Comparison of ENCODE assay signal across 27 mouse cellular contexts in genomic region chr12:45044581-45044980, GRCm38 (mm10). TPM values are rescaled to one million over a fixed set of nuclear protein-coding genes. Genes with fewer than 3 reads are reported as not detected.
DNase-seq lines count a peak whose midpoint lies in the region; ATAC-seq and TF ChIP-seq lines count a peak whose summit lies in the region.
"Had no signal": no experiment of that assay in that cellular context is flagged by ENCODE, and none has a peak within 500 bp of the region (broad histone marks: within the 10 kb centered on the region; RNA-seq: fewer than 3 reads in every experiment).

No protein-coding gene starts in this region.

- H3K4me1 ChIP-seq in kidney, postnatal 0 days (replicated peaks; ENCODE audit: insufficient read depth, low read length), result 0 out of 2 replicates have a peak, but pooled peaks cover 3% of the 10 kb centered on the region
- 0 out of 2 replicates have a peak, but pooled peaks cover 3% of the 10 kb centered on the region for H3K4me1 ChIP-seq in lung, embryonic 14.5 days (ENCODE audit: insufficient read depth)
- H3K4me1 ChIP-seq: embryonic facial prominence, embryonic 13.5 days; embryonic facial prominence, embryonic 15.5 days had no signal

- H3K4me3 ChIP-seq in gastrocnemius, adult 2 months, result no peak overlapping the region
- H3K4me3 ChIP-seq in kidney, postnatal 0 days (replicated peaks; ENCODE audit: low read depth, low read length), result no peak overlapping the region
- no peak overlapping the region for H3K4me3 ChIP-seq in lung, embryonic 14.5 days (ENCODE audit: low read depth, low read length)
- H3K4me3 ChIP-seq: embryonic facial prominence, embryonic 13.5 days; embryonic facial prominence, embryonic 15.5 days; erythroblast, embryonic 14.5 days; forebrain, embryonic 10.5 days; forebrain, embryonic 12.5 days had no signal

- TF ChIP-seq CTCF in gastrocnemius, adult 2 months (IDR thresholded peaks at IDR 0.05), result no peak
- no peak for TF ChIP-seq CTCF in kidney, postnatal 0 days (IDR thresholded peaks at IDR 0.05; ENCODE audit: low read depth)
- no peak for TF ChIP-seq CTCF in lung, embryonic 14.5 days (IDR thresholded peaks at IDR 0.05; ENCODE audit: low read depth)

- no peak overlapping the region for H3K4me2 ChIP-seq in kidney, postnatal 0 days (ENCODE audit: low read length)
- no peak overlapping the region for H3K4me2 ChIP-seq in lung, embryonic 14.5 days
- H3K4me2 ChIP-seq: embryonic facial prominence, embryonic 13.5 days; embryonic facial prominence, embryonic 15.5 days; forebrain, embryonic 12.5 days had no signal

- no peaks in the 10 kb centered on the region for H3K9me3 ChIP-seq in kidney, postnatal 0 days (replicated peaks; ENCODE audit: low read length)
- no peaks in the 10 kb centered on the region for H3K9me3 ChIP-seq in lung, embryonic 14.5 days (ENCODE audit: low read depth, low read length)
- H3K9me3 ChIP-seq: embryonic facial prominence, embryonic 13.5 days; embryonic facial prominence, embryonic 15.5 days; forebrain, embryonic 10.5 days; forebrain, embryonic 12.5 days had no signal

- H3K9ac ChIP-seq in kidney, postnatal 0 days (ENCODE audit: low read depth, low read length), result no peak overlapping the region
- H3K9ac ChIP-seq in lung, embryonic 14.5 days, result no peak overlapping the region
- H3K9ac ChIP-seq: embryonic facial prominence, embryonic 13.5 days; embryonic facial prominence, embryonic 15.5 days; forebrain, embryonic 12.5 days had no signal

- H3K27me3 ChIP-seq in kidney, postnatal 0 days (ENCODE audit: insufficient read depth, low read length), result no peaks in the 10 kb centered on the region
- H3K27me3 ChIP-seq in lung, embryonic 14.5 days (ENCODE audit: insufficient read depth, low read length), result no peaks in the 10 kb centered on the region
- H3K27me3 ChIP-seq: CH12.LX; embryonic facial prominence, embryonic 13.5 days; embryonic facial prominence, embryonic 15.5 days; forebrain, embryonic 12.5 days had no signal

- intact Hi-C loops in gastrocnemius, adult 2 months (cut with DNase I), result no loop called here

- DNase-seq in gastrocnemius, adult 2 months, result no peak
- DNase-seq in gastrocnemius, postnatal 25 days, result no peak
- peak; percentile 62 for DNase-seq in kidney, postnatal 0 days (ENCODE audit: low spot score)
- no peak for DNase-seq in kidney, postnatal 10 days
- peak; percentile 70 for DNase-seq in lung, embryonic 14.5 days
- no peak for DNase-seq in lung, postnatal 36 days
- DNase-seq in Muller cell, postnatal 12 days (ENCODE audit: inconsistent ontology term), result peak; percentile 64
- DNase-seq: adrenal gland, adult 2 months; adrenal gland, postnatal 10 days; adrenal gland, postnatal 25 days; B cell, adult 2 months; cerebellum, adult 11 months; cerebellum, adult 18-20 months; cerebellum, adult 8-10 months; cerebellum, adult 9-11 months; cerebellum, postnatal 14 days; cerebellum, postnatal 36 days; embryo, embryonic 11 days had no signal

- no peak for ATAC-seq in kidney, postnatal 0 days (replicated peaks; ENCODE audit: low FRiP score, low read depth)
- peak; percentile 18; the same call in 1 of the 2 replicates for ATAC-seq in lung, embryonic 14.5 days (ENCODE audit: insufficient read depth)
- ATAC-seq: CD4-positive, CD25-positive, alpha-beta regulatory T cell, adult 4 months; forebrain, embryonic 14.5 days had no signal

- no peaks in the 10 kb centered on the region for H3K36me3 ChIP-seq in kidney, postnatal 0 days (ENCODE audit: insufficient read depth, low read length)
- H3K36me3 ChIP-seq in lung, embryonic 14.5 days (ENCODE audit: insufficient read depth), result no peaks in the 10 kb centered on the region
- H3K36me3 ChIP-seq: embryonic facial prominence, embryonic 13.5 days; embryonic facial prominence, embryonic 15.5 days; forebrain, embryonic 10.5 days; forebrain, embryonic 12.5 days; G1E had no signal

- 45% methylated on average over 1 of the region's 1 CpGs for WGBS in kidney, postnatal 0 days
- 20% methylated on average over 1 of the region's 1 CpGs for WGBS in lung, embryonic 14.5 days

- peak overlapping the region; percentile 35 for H3K27ac ChIP-seq in gastrocnemius, adult 2 months
- H3K27ac ChIP-seq in kidney, postnatal 0 days, result no peak overlapping the region
- no peak overlapping the region for H3K27ac ChIP-seq in lung, embryonic 14.5 days (ENCODE audit: low read depth)
- H3K27ac ChIP-seq: embryonic facial prominence, embryonic 13.5 days; embryonic facial prominence, embryonic 15.5 days; forebrain, embryonic 10.5 days; forebrain, embryonic 12.5 days had no signal

RNA-seq across cellular contexts. Expression of gene Stxbp6, which starts 29.9 kb away (rescaled TPM):
- total RNA-seq in gastrocnemius, adult 2 months (2021), result 1 to 10 TPM; 3.3 to 5.7 TPM
- 1 to 10 TPM; 4.2 to 9.0 TPM for total RNA-seq in gastrocnemius, postnatal 25 days (2021)
- polyA plus RNA-seq in kidney, postnatal 0 days (2015; fragmentation: Nextera tagmentation; extraction: Ambion mirVana), result 20.3 and 21.7 TPM in 2 replicates
- 6.4 and 9.7 TPM in 2 replicates for polyA plus RNA-seq in lung, embryonic 14.5 days (2014; fragmentation: Nextera tagmentation; extraction: Ambion mirVana)
- total RNA-seq: CH12.LX had no signal
- polyA plus RNA-seq: CD4-positive, CD25-positive, alpha-beta regulatory T cell, adult 4 months; erythroblast, embryonic 14.5 days; G1E had no signal

Comparison
In these comparisons a context has a peak if more than half of its experiments do, and no peak if none do; other contexts are left out.
1. DNase-seq: peak in kidney, postnatal 0 days (single experiment), lung, embryonic 14.5 days (single experiment) and Muller cell, postnatal 12 days (single experiment); none in gastrocnemius, adult 2 months (single experiment), gastrocnemius, postnatal 25 days (single experiment), kidney, postnatal 10 days (single experiment) and lung, postnatal 36 days (single experiment).